Mouse (Mus musculus): ENCODE measurements around the gene Dpy19l3.

- no peak for TF ChIP-seq CTCF (IDR thresholded peaks at IDR 0.05; ENCODE audit: extremely low read depth, insufficient read depth, insufficient read length, insufficient replicate concordance)
- no peak for TF ChIP-seq POLR2A (IDR thresholded peaks at IDR 0.05; ENCODE audit: low read depth, low read length)
These were observed 90.4 kb downstream of the Dpy19l3 start for GRCm38 (mm10) chr7:35663790-35664376.

Data from spleen, adult 2 months (tissue).